Mouse (Mus musculus) ES-Bruce4 (cell line): ENCODE data around the gene Gpr142. TPM values are rescaled to one million over a fixed set of nuclear protein-coding genes. Genes with fewer than 3 reads are reported as not detected.

Experiments
- H3K27ac ChIP-seq: 2 replicates; pipeline ENCODE4 v1.5.1; 2012; ENCODE audit warnings: low read length, inconsistent platforms; ENCODE audit not compliant: insufficient read depth
- H3K27me3 ChIP-seq: 2 replicates; pipeline ENCODE4 v1.6.1; 2012; ENCODE audit warnings: mild to moderate bottlenecking, low read length, inconsistent platforms; ENCODE audit not compliant: control insufficient read depth, poor library complexity, insufficient read depth, severe bottlenecking
- H3K36me3 ChIP-seq: 2 replicates; pipeline ENCODE4 v1.6.1; 2012; ENCODE audit warnings: inconsistent platforms, mild to moderate bottlenecking, low read length, moderate library complexity; ENCODE audit not compliant: control insufficient read depth, poor library complexity, insufficient read depth, severe bottlenecking
- H3K4me1 ChIP-seq: one replicate; pipeline ENCODE4 v1.8.1; 2011; ENCODE audit warnings: low read length; ENCODE audit not compliant: control insufficient read depth, insufficient read depth
- H3K4me3 ChIP-seq: 2 replicates; pipeline ENCODE4 v1.5.1; 2011; ENCODE audit warnings: low read depth, mild to moderate bottlenecking, low read length
- H3K9ac ChIP-seq: 2 replicates; pipeline ENCODE4 v1.6.1; 2012; ENCODE audit warnings: low read depth, mild to moderate bottlenecking, inconsistent platforms; ENCODE audit not compliant: poor library complexity, severe bottlenecking
- H3K9me3 ChIP-seq: replicated peaks from 2 replicates; pipeline ENCODE4 v1.6.1; 2012; ENCODE audit warnings: mild to moderate bottlenecking, low read length, inconsistent platforms; ENCODE audit not compliant: control insufficient read depth, poor library complexity, insufficient read depth, severe bottlenecking
- CTCF ChIP-seq: IDR thresholded peaks from one replicate; pipeline ENCODE4 v1.8.1; 2011; ENCODE audit warnings: low read depth, low read length
- EP300 ChIP-seq: IDR thresholded peaks from 2 replicates; pipeline ENCODE4 v1.6.1; 2011; ENCODE audit warnings: low read depth, low read length; ENCODE audit not compliant: insufficient read depth
- POLR2A ChIP-seq: IDR thresholded peaks from one replicate; pipeline ENCODE4 v1.8.1; 2011; ENCODE audit warnings: low read length; ENCODE audit not compliant: insufficient read depth
- polyA plus RNA-seq: library from polyadenylated mRNA; stranded (reverse); fragments of >200 nt; gene quantifications from 2 replicates; pipeline ENCODE4 v1.2.4, GENCODE M21; 2011; ENCODE audit warnings: low read depth; ENCODE audit not compliant: missing spikeins, insufficient read depth, insufficient read length

Gene Gpr142
- polyA plus RNA-seq, 1 experiment: not detected

DNA sequence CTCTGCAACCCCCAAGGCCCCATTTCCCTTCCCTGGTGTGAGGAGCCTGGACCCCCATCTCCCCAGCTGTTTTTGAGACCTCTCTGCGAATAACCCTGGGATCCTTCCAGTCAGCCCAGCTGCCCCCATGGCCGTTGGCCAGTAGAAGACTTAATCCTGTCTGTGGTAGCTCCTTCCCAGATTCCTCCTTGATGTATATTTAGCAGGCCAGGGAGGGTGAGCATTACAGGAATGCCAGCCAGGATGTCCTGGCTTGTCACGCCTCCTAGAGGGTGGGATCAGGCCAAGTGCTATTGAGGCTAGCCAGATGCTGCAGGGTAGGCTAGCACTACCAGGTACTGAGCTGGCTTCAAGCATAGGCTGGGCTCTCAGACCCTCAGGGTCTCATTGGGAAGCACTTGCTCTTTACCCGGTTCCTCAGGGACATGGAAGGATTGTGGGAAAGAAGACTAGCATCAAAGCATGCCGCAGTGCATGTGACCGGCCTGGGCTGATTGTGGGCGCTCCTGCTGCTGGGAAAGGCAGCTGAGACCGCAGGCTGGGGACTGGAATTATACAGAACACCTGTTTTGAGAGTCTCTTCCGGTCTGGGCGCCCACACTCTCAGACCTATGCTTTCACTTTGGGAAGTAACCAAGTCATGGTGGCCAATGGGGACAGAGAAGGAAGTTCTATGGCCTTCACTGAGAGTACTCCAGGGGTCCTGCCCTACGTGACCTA lies 16.3 kb downstream of the Gpr142 start:
- no peak for TF ChIP-seq POLR2A
- no peak for TF ChIP-seq CTCF
- TF ChIP-seq EP300: no peak
- no peak overlapping the region for H3K27ac ChIP-seq
- H3K36me3 ChIP-seq: no peaks in the 10 kb centered on the region
- H3K9me3 ChIP-seq: no peaks in the 10 kb centered on the region
- H3K4me1 ChIP-seq: peaks cover 7% of the 10 kb centered on the region
- no peaks in the 10 kb centered on the region for H3K27me3 ChIP-seq
- H3K4me3 ChIP-seq: no peak overlapping the region
- no peak overlapping the region for H3K9ac ChIP-seq

GRCm38 (mm10) chr11:114816934-114817333 lies 18.2 kb downstream of the Gpr142 start:
- no peaks in the 10 kb centered on the region; the same call in 1 of the 2 replicates for H3K9me3 ChIP-seq
- H3K9ac ChIP-seq: no peak overlapping the region
- H3K4me3 ChIP-seq: no peak overlapping the region
- H3K36me3 ChIP-seq: no peaks in the 10 kb centered on the region
- peaks cover 7% of the 10 kb centered on the region for H3K4me1 ChIP-seq
- TF ChIP-seq EP300 (no peak), CTCF (no peak), POLR2A (no peak)
- no peaks in the 10 kb centered on the region for H3K27me3 ChIP-seq
- H3K27ac ChIP-seq: no peak overlapping the region

GRCm38 (mm10) chr11:114818185-114818584 lies 19.5 kb downstream of the Gpr142 start:
- Histone ChIP-seq H3K9me3 (no peaks in the 10 kb centered on the region; the same call in 1 of the 2 replicates), H3K27me3 (no peaks in the 10 kb centered on the region), H3K27ac (no peak overlapping the region), H3K4me1 (peaks cover 7% of the 10 kb centered on the region), H3K9ac (no peak overlapping the region), H3K36me3 (no peaks in the 10 kb centered on the region), H3K4me3 (no peak overlapping the region)
- TF ChIP-seq EP300: no peak
- TF ChIP-seq POLR2A: no peak
- TF ChIP-seq CTCF: no peak

- no peaks in the 10 kb centered on the region for H3K27me3 ChIP-seq
- peak overlapping the region; percentile 5 for H3K27ac ChIP-seq
- TF ChIP-seq CTCF (no peak), POLR2A (no peak), EP300 (peak; percentile 57; the same call in 1 of the 2 replicates)
- no peaks in the 10 kb centered on the region; the same call in 1 of the 2 replicates for H3K9me3 ChIP-seq
- H3K4me3 ChIP-seq: no peak overlapping the region
- H3K36me3 ChIP-seq: no peaks in the 10 kb centered on the region
- H3K9ac ChIP-seq: no peak overlapping the region
- peaks cover 12% of the 10 kb centered on the region for H3K4me1 ChIP-seq
These were observed 20.4 kb downstream of the Gpr142 start for GRCm38 (mm10) chr11:114819110-114819509.

GRCm38 (mm10) chr11:114820444-114820843 lies 21.7 kb downstream of the Gpr142 start:
- Histone ChIP-seq H3K9me3 (no peaks in the 10 kb centered on the region; the same call in 1 of the 2 replicates), H3K27ac (peak overlapping the region; percentile 5; the same call in 1 of the 2 replicates), H3K4me3 (no peak overlapping the region), H3K27me3 (no peaks in the 10 kb centered on the region), H3K9ac (no peak overlapping the region), H3K36me3 (no peaks in the 10 kb centered on the region), H3K4me1 (peaks cover 11% of the 10 kb centered on the region)
- TF ChIP-seq CTCF (no peak), EP300 (peak; percentile 85), POLR2A (no peak)

- Histone ChIP-seq H3K4me3 (no peak overlapping the region), H3K27me3 (no peaks in the 10 kb centered on the region), H3K9ac (no peak overlapping the region), H3K27ac (no peak overlapping the region), H3K9me3 (no peaks in the 10 kb centered on the region; the same call in 1 of the 2 replicates), H3K36me3 (no peaks in the 10 kb centered on the region), H3K4me1 (peaks cover 11% of the 10 kb centered on the region)
- TF ChIP-seq POLR2A: no peak
- TF ChIP-seq CTCF: no peak
- no peak for TF ChIP-seq EP300
These were observed 22.6 kb downstream of the Gpr142 start for GRCm38 (mm10) chr11:114821325-114821724.
